ENCODE assay signal across 8 mouse cellular contexts in the genomic region with DNA sequence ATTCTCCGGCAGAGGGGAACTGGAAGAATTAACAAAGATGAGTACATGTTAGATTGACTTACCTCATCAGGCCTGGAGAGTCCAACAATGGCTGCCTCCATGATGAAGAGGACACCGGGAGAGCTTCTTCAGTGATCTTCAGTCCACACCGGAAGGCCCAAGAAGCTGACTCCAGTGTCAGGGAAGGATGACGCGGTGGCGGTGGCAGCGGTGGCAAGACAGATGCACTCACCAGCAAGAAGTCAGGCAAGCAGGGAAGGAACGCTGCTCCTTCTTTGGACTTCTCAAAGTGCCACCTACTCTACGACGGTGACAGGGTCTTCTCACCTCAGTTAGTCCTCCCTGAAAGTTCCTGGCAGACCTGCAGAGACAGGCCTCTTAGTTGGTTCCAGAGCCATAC. TPM values are rescaled to one million over a fixed set of nuclear protein-coding genes. Genes with fewer than 3 reads are reported as not detected.
DNase-seq lines count a peak whose midpoint lies in the region; ATAC-seq and TF ChIP-seq lines count a peak whose summit lies in the region.
"Not testable (repeated sequence)": the region's sequence is repeated elsewhere in the genome, so short reads cannot be mapped to it uniquely, and the experiment has no call there.

A gene (minus strand): TSS at position 101 of the 400 bp plus-strand sequence.

- 95% methylated on average over 10 of the region's 10 CpGs for WGBS in cerebellum, adult 2 months
- 97% methylated on average over 8 of the region's 10 CpGs for WGBS in forebrain, embryonic 16.5 days
- WGBS in heart, embryonic 13.5 days, result 89% methylated on average over 10 of the region's 10 CpGs
- 99% methylated on average over 9 of the region's 10 CpGs for WGBS in hindbrain, embryonic 16.5 days
- 93% methylated on average over 8 of the region's 10 CpGs for WGBS in liver, embryonic 16.5 days (ENCODE audit: insufficient replicate concordance)
- 97% methylated on average over 8 of the region's 10 CpGs for WGBS in midbrain, postnatal 0 days

- peaks cover 4 to 21% of the 10 kb centered on the region in 2 experiments for H3K4me1 ChIP-seq in CH12.LX (ENCODE audit: control insufficient read depth in 1 of 2, insufficient read depth in 2 of 2)
- not testable (repeated sequence) for H3K4me1 ChIP-seq in cerebellum, adult 2 months (ENCODE audit: control insufficient read depth, insufficient read depth, low read length); liver, embryonic 16.5 days (ENCODE audit: control insufficient read depth, low read depth, low read length); midbrain, postnatal 0 days (ENCODE audit: insufficient read depth, low read length)
- H3K4me1 ChIP-seq in forebrain, embryonic 16.5 days (replicated peaks; ENCODE audit: control insufficient read depth, insufficient read depth, low read length), result peaks cover 24% of the 10 kb centered on the region
- H3K4me1 ChIP-seq in heart, embryonic 13.5 days, result peaks cover 22% of the 10 kb centered on the region
- H3K4me1 ChIP-seq in hindbrain, embryonic 16.5 days (ENCODE audit: control insufficient read depth, insufficient read depth, low read depth, low read length), result peaks cover 22% of the 10 kb centered on the region

- dilution Hi-C loops in CH12.LX (cut with MboI; ENCODE audit: extremely low pct_ligation_motif_present, extremely low pct_unique_long_range_greater_than_20kb, low sequenced_read_pairs), result not testable (repeated sequence)

- not testable (repeated sequence) for H3K9me3 ChIP-seq in CH12.LX (replicated peaks; ENCODE audit: low read length); forebrain, embryonic 16.5 days (ENCODE audit: control insufficient read depth, low read length); hindbrain, embryonic 16.5 days (ENCODE audit: control insufficient read depth, low read length); liver, embryonic 16.5 days (replicated peaks; ENCODE audit: control insufficient read depth, low read length); midbrain, postnatal 0 days (ENCODE audit: low read length)
- peaks cover 16% of the 10 kb centered on the region for H3K9me3 ChIP-seq in heart, embryonic 13.5 days

- DNase-seq in CH12.LX (ENCODE audit: extremely low read depth); cerebellum, adult 2 months; left cerebral cortex, adult 2 months (ENCODE audit: extremely low spot score in 1 of 2, low spot score in 2 of 2); midbrain, postnatal 0 days (ENCODE audit: low spot score): not testable (repeated sequence)

- not testable (repeated sequence) for H3K27ac ChIP-seq in CH12.LX (ENCODE audit: insufficient read depth, low read depth); cerebellum, adult 2 months (ENCODE audit: insufficient read depth, low read length); forebrain, embryonic 16.5 days (ENCODE audit: low read length); heart, embryonic 13.5 days (replicated peaks); hindbrain, embryonic 16.5 days (ENCODE audit: low read depth, low read length); left cerebral cortex, adult 2 months; liver, embryonic 16.5 days (ENCODE audit: low read length); midbrain, postnatal 0 days (ENCODE audit: low read depth, low read length)

- not testable (repeated sequence) for H3K27me3 ChIP-seq in CH12.LX (replicated peaks); cerebellum, adult 2 months (ENCODE audit: control insufficient read depth, insufficient read depth, low read length); forebrain, embryonic 16.5 days (replicated peaks; ENCODE audit: control insufficient read depth, insufficient read depth, low read length); heart, embryonic 13.5 days (replicated peaks); hindbrain, embryonic 16.5 days (replicated peaks; ENCODE audit: control insufficient read depth, insufficient read depth, low read length); liver, embryonic 16.5 days (ENCODE audit: control insufficient read depth, insufficient read depth, low read depth, low read length); midbrain, postnatal 0 days (ENCODE audit: insufficient read depth, low read length)

- peaks cover 39% of the 10 kb centered on the region for H3K79me2 ChIP-seq in CH12.LX (replicated peaks; ENCODE audit: control insufficient read depth, extremely low read depth, insufficient read depth, poor library complexity, severe bottlenecking)

- H3K9ac ChIP-seq in CH12.LX (ENCODE audit: insufficient read depth, low read depth); forebrain, embryonic 16.5 days (replicated peaks; ENCODE audit: low read depth, low read length); heart, embryonic 13.5 days; hindbrain, embryonic 16.5 days (ENCODE audit: low read depth, low read length); liver, embryonic 16.5 days (ENCODE audit: low read depth, low read length); midbrain, postnatal 0 days (replicated peaks; ENCODE audit: low read length, poor library complexity, severe bottlenecking): not testable (repeated sequence)

- not testable (repeated sequence) for ATAC-seq in forebrain, embryonic 16.5 days; heart, embryonic 13.5 days (ENCODE audit: extremely low read depth, insufficient number of reproducible peaks, low FRiP score, low TSS enrichment); hindbrain, embryonic 16.5 days; liver, embryonic 16.5 days (ENCODE audit: low read depth); midbrain, postnatal 0 days (ENCODE audit: low FRiP score)

- peaks cover 65 to 83% of the 10 kb centered on the region in 2 experiments for H3K36me3 ChIP-seq in CH12.LX (replicated peaks in 1 of 2; ENCODE audit: control insufficient read depth in 1 of 2, insufficient read depth in 1 of 2, low read length in 1 of 2)
- peaks cover 38% of the 10 kb centered on the region for H3K36me3 ChIP-seq in forebrain, embryonic 16.5 days (ENCODE audit: control insufficient read depth, insufficient read depth)
- peaks cover 82% of the 10 kb centered on the region for H3K36me3 ChIP-seq in heart, embryonic 13.5 days
- peaks cover 41% of the 10 kb centered on the region for H3K36me3 ChIP-seq in hindbrain, embryonic 16.5 days (ENCODE audit: control insufficient read depth, insufficient read depth, low read length)
- peaks cover 53% of the 10 kb centered on the region for H3K36me3 ChIP-seq in liver, embryonic 16.5 days (ENCODE audit: control insufficient read depth, insufficient read depth)
- H3K36me3 ChIP-seq in midbrain, postnatal 0 days (ENCODE audit: insufficient read depth, low read length), result peaks cover 47% of the 10 kb centered on the region

- not testable (repeated sequence) for H3K4me3 ChIP-seq in CH12.LX (replicated peaks in 1 of 3; ENCODE audit: low read depth in 2 of 3, low read length in 2 of 3, poor library complexity in 1 of 3); cerebellum, adult 2 months (replicated peaks; ENCODE audit: insufficient read depth, low read depth, low read length); forebrain, embryonic 16.5 days (replicated peaks; ENCODE audit: low read length); heart, embryonic 13.5 days; hindbrain, embryonic 16.5 days (ENCODE audit: low read length); left cerebral cortex, adult 2 months; liver, embryonic 16.5 days (ENCODE audit: low read depth, low read length); midbrain, postnatal 0 days (ENCODE audit: low read depth, low read length)

- TF ChIP-seq RAD21 in CH12.LX (IDR thresholded peaks at IDR 0.05; ENCODE audit: low read depth, low read length), result not testable (repeated sequence)

- TF ChIP-seq EP300 in CH12.LX (IDR thresholded peaks at IDR 0.05; ENCODE audit: low read length), result not testable (repeated sequence)

- not testable (repeated sequence) for H3K4me2 ChIP-seq in CH12.LX (ENCODE audit: insufficient read depth, low read depth, poor library complexity, severe bottlenecking); forebrain, embryonic 16.5 days (ENCODE audit: low read length); heart, embryonic 13.5 days; hindbrain, embryonic 16.5 days (ENCODE audit: low read length); liver, embryonic 16.5 days (ENCODE audit: low read depth, low read length); midbrain, postnatal 0 days (ENCODE audit: low read depth, low read length, poor library complexity, severe bottlenecking)

- intact Hi-C loops in left cerebral cortex, adult 2 months (cut with DNase I), result not testable (repeated sequence)

- TF ChIP-seq CTCF in CH12.LX (conservative IDR thresholded peaks at IDR 0.05 in 1 of 2, IDR thresholded peaks at IDR 0.05 in 1 of 2; ENCODE audit: low read depth in 2 of 2, low read length in 2 of 2); cerebellum, adult 2 months (IDR thresholded peaks at IDR 0.05; ENCODE audit: borderline replicate concordance, insufficient read depth, low read depth, low read length); left cerebral cortex, adult 2 months (IDR thresholded peaks at IDR 0.05); midbrain, postnatal 0 days (IDR thresholded peaks at IDR 0.05): not testable (repeated sequence)

- not testable (repeated sequence) for TF ChIP-seq POLR2A in CH12.LX (IDR thresholded peaks at IDR 0.05; ENCODE audit: low read depth, low read length); cerebellum, adult 2 months (IDR thresholded peaks at IDR 0.05; ENCODE audit: borderline replicate concordance, insufficient read depth, low read length)

- in situ Hi-C loops in CH12.LX (cut with MboI; ENCODE audit: low pct_ligation_motif_present, low pct_unique_long_range_greater_than_20kb, low sequenced_read_pairs), result not testable (repeated sequence)

RNA-seq across cellular contexts. Expression of the gene that starts here (rescaled TPM):
- 16.0 and 17.2 TPM in 2 replicates for total RNA-seq in CH12.LX (2012; rRNA removed)
- total RNA-seq in CH12.LX (2014; rRNA removed), result 30.6 and 33.8 TPM in 2 replicates
- 15.2 and 16.6 TPM in 2 replicates for polyA plus RNA-seq in CH12.LX (2012; ENCODE audit: insufficient read length, low read depth)
- 24.2 and 24.5 TPM in 2 replicates for polyA plus RNA-seq in cerebellum, adult 2 months (2012; rRNA removed)
- 33.5 and 41.5 TPM in 2 replicates for polyA plus RNA-seq in forebrain, embryonic 16.5 days (2015; fragmentation: Nextera tagmentation; extraction: Ambion mirVana)
- 16.6 and 18.0 TPM in 2 replicates for polyA plus RNA-seq in heart, embryonic 13.5 days (2015; fragmentation: Nextera tagmentation; extraction: Ambion mirVana)
- 24.2 and 26.7 TPM in 2 replicates for polyA plus RNA-seq in hindbrain, embryonic 16.5 days (2015; fragmentation: Nextera tagmentation; extraction: Ambion mirVana)
- total RNA-seq in left cerebral cortex, adult 2 months (2021), result 10 to 100 TPM; 19.9 to 22.6 TPM
- polyA plus RNA-seq in liver, embryonic 16.5 days (2015; fragmentation: Nextera tagmentation; extraction: Ambion mirVana), result 9.7 and 10.6 TPM in 2 replicates
- total RNA-seq in midbrain, postnatal 0 days (2014; rRNA removed), result 14.6 and 17.5 TPM in 2 replicates
- 14.4 and 15.5 TPM in 2 replicates for polyA plus RNA-seq in midbrain, postnatal 0 days (2015; fragmentation: Nextera tagmentation; extraction: Ambion mirVana)
